Mouse (Mus musculus): ENCODE measurements at regions not wholly inside any gene's neighbourhood (a gene's known extent, or its start where the extent isn't known, plus 50 kb on each side); places are given as distances from the start of the nearest gene placed in this dataset.

DNA sequence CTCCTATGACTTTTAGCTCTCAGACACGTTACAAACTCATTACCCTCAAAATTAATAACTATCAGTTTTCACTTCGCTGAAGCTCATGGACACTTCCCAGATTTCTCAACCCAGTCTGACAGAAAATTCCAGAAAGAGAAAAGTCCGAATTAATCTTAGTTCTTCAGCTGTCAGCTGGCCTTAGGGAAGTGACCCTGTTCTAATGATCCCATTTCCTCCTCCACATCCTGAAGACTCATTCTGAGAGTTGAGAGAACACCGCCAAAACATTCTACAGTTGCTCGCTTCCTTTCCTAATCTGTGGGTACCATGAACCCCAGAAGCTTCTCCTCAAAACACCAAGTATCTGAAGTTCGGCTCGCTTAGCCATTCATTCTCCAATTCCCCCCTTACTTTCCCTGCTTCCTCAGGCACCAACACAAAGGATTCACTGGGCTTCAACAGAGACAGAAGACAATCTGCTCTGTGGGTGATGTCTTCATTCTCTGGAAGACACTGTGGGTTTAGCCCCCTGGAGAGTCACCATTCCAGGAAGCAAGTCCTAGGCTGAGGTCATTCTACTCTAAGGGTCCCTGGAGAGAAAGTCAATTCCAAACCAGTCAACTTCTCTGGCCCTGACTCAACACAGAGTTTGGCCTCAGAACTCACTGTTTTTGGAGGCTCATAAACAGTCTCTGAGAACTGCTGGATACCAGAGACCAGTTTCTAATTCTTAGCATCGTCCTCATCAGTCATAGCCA, 81.2 kb downstream of the Polr2m start:
- TF ChIP-seq POLR2A (IDR thresholded peaks at IDR 0.05; ENCODE audit: borderline replicate concordance, control insufficient read depth, low read depth, low read length) (no peak), CTCF (IDR thresholded peaks at IDR 0.05; ENCODE audit: control insufficient read depth, insufficient read depth, low read length) (no peak)

Measured in bone marrow, adult 2 months (tissue).